Mouse (Mus musculus) ovary, postnatal 14 days (tissue): ENCODE measurements around the gene Baiap2l1.
A peak's percentile ranks its signal among the peaks of the same experiment; 100 is the strongest.
"Not testable (repeated sequence)": the region's sequence is repeated elsewhere in the genome, so short reads cannot be mapped to it uniquely, and the experiment has no call there.

Source experiments
- DNase-seq: peaks from one replicate; pipeline ENCODE4 v3.0.0; 2022; ENCODE audit warnings: low spot score

The Baiap2l1 gene

DNA sequence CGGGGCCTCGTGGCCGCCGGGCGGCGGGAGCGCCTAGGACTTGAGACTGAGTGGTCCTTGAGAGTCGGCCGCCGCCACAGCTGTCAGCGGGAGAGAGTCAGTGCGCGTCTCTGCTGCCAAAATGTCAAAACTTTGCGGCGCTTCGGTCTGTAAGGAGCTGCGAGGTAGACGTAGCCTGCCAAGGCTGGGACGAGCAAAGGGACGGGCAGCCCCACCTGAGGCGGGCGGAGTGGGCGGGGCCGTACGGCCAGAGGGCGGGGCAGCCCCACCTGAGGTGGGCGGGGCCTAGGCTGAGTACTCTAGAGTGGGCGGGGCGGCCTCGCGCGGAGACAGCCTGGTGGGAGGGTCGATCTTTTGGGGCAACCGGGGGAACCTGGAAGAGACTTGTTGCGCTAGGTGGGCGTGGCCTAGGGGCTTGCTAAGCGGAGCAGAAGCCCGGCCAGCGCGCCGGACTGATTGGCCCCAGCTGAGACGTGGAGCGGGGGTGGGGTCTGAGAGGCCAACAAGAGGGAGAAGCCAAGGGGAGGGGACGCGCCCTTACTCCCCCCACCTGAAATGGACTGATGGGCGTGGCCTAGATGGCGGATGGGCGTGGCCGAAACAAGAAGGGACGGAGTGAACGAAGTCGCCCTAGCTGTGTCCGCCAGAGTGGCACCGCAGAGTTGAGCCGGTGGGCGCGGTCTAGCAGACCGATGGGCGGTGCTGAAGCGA is at the start of gene Baiap2l1:
TSS of gene Baiap2l1 (minus strand) at position 232 of the 711 bp plus-strand sequence.
- DNase-seq = peak; percentile 90

DNA sequence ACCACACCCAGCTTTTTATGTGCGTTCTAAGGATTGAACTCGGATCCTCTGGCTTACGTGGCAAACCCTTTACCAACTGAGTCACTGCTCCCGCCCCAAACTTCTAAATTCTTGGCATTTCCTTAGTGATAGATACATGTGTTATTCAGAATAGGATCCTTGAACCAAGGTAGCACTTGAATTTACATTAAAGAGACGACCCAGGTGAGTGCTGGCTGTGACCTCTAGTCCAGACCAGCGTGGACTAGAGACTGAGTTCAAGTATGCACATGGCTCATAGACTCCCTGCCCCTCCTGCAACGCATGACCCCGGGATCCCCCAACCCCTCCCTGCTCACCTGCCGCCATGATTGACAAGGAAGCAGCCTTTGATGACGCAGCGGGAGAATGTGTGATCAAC is 48.3 kb upstream of the Baiap2l1 start:
- no peak for DNase-seq

DNA sequence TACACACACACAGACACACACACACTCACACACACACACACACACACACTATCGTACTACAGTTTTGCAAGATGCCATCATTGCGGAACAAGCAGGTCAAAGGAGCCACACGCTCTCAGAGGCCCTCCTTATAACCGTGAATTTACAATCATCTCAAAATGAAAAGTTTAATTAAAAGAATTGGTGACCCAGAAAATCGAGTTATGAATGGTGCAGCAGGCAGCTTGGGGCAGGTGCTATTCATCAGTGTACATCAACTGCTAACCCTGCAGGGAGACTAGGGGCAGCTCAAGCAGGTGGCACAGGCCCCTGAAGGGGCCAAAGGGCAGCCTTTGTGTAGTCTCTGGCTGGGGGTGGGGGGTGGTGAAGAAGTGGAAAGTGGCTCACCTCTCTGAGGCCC is 42.9 kb upstream of the Baiap2l1 start:
- DNase-seq = no peak

DNA sequence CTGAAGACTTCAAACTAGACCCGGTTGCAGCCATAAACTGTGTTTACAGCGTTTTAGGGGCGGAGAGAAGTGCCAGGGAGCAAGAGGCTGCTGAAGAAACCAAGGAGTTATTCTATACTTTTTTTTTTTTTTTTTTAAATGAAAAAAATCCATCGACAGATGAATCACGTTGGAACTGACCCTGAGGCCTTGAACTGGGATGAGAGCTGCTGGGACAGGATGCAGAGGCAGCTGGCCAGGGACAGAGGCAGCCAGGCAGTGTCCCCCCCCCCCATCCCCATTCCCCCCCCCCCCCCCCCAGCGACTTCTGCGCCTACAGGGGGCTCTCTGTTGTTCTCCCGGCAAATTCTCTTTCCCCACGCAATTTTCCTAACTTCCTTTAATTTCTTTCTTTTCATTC is 39.7 kb upstream of the Baiap2l1 start:
- no peak for DNase-seq

DNA sequence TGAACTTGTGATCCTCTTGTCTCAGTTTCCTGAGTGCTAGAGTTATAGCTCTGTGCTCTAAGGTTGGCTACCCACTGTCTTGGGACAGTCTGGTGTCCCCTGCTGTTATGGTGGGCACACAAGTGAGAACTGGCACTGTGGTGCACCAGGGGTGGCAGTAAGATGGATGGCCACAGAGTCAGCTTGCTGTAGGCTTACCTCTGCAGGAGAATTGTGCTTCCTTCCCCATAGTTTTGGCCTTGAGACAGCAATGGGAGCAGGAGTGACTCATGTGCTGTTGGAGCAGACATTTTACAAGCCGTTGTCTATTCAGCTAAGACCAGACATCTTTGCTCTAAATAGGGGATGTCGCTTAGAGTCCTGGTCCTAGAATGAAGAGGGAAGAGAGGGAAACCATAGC is 36.2 kb upstream of the Baiap2l1 start:
- DNase-seq = no peak

DNA sequence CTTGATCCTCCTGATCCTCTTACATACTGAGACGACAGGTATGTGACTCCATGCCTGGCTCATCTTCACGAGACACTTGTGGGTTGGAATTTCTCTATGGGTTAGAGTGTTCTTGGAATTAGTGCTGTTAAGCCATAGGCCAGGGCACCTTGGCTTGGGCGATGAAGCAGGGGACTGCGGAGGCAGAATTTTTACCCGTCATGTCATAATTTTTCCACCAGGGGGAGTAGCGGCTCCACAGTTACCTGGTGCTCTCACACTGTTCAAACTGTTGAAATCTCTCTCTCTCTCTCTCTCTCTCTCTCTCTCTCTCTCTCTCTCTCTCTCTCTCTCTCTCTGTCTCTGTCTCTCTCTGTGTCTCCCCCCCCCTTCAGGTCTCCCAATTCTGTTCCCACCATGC is 29.9 kb upstream of the Baiap2l1 start:
- peak; percentile 54 for DNase-seq

DNA sequence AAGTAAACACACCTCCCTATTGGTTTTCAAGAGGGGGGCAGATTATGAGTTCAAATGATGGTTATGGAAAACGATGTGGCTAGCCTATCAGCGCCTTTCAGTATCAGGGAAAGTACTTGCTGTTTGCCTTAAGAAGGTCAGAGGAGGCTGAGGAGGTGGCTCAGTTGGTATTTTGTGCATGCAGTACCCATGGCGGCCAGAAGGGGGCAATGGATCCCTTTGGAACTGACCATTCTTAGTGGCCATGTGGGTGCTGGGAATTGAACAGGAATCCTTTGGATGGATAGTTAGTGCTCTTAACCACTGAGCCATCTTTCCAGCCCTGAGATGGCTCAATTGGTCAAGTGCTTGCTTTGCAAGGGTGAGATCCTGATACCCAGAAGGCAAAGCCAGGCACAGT is 26.0 kb upstream of the Baiap2l1 start:
- DNase-seq = no peak

DNA sequence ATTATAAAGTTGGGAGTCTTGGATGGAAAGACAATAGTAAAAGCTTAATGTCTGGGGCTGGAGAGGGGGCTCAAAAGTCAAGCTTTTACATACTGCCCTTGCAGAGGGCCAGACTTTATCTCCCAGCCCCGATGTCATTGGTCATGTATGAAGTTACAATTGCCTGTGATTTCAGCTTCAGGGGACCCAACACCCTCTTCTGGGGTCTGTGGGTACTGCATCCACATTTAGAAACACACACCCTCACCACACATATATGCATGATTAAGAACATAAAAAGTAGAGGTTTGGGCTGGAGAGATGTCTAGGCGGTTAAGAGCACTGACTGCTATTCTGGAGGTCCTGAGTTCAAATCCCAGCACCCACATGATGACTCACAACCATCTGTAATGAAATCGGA is 23.9 kb upstream of the Baiap2l1 start:
- DNase-seq = no peak

DNA sequence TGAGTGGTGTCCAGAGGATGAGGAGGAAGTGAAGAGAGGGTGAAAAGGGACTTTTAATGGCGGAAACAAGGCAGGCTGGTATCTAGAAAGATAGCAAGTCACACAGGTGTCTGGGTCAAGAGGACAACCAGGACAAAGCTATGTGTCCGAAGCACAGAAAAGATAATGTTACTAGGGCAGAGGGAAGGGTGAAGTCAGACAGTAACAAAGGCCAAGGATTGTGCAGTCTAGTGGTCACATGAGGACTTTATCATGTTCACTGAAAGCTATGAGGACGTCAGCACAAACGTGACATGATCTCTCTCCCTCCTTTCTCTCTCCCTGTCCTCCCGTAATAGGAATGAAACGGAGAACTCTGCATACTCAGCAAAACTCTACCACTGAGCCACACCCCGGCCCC is 22.8 kb upstream of the Baiap2l1 start:
- DNase-seq = no peak

DNA sequence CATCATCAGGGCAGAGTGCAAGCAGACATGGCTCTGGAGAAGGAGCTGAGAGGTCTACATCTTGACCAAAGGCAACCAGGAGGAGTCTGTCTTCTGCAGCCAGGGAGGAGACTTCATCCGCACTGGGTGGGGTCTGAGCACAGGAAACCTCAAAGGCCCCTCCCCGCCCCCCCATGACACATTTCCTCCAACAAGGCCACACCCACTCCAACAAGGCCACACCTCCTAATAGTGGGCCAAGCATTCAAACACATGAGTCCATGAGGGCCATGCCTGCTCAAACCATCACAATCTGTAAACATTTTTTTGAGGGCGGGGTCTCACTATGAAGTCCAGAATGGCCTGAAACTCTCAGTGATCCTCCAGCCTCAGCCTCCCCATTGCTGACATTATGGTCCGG is 21.5 kb upstream of the Baiap2l1 start:
- DNase-seq = no peak

DNA sequence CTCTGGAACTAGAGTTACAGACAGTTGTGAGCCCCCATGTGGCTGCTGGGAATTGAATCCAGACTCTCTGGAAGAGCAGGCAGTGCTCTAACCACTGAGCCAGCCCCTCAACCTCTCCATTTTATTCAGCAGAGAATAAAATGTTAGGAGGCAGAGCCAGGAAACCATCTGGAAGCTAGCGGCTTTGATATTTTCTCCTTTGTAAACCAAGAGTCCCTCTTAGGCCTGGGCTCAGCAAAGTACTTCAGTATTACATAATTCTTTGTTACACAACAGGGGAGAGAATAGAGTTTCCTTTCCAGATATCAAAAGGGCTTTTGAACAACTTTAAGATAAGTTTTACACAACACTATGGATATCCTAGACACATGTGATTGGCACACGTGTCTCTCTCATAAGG is 15.0 kb upstream of the Baiap2l1 start:
- no peak for DNase-seq

DNA sequence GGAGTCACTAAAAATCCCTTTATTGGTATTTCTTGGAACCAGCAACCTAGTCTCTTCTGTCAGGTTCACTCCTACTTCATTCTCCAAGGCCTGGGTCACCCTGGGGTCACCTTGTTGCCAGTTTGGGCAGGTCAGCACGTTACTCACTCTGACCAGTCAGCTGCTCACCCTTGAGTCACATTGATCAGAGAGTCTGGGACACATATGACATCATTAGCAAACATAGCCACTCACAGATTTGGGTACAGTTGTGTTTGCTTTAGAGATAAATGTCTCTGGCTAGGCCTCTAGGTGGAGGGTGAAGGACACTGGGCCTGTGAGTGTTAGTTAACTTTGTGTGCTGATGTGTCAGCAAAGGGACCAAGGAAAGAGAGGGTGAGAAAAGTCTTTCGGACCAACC is 14.3 kb upstream of the Baiap2l1 start:
- no peak for DNase-seq

DNA sequence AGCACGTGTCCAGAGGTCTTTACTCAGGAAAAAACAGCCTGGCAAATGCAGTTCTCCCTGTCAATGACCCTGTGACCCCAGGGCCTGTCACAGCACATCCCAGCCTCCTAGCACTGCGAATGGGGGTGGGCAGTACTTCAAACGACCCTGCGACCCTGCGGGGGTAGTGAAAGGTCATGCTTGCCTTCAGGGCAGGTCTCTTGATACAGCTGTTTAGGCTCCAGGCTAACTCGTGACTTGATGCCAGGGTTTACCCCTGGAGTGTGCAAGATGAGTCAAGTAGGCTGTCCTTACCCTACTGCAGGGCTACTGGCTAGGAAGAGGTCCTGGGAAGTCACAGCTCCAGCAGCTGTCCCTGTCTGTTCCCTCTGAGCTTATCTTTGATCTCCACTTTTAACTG is 13.1 kb upstream of the Baiap2l1 start:
- no peak for DNase-seq

DNA sequence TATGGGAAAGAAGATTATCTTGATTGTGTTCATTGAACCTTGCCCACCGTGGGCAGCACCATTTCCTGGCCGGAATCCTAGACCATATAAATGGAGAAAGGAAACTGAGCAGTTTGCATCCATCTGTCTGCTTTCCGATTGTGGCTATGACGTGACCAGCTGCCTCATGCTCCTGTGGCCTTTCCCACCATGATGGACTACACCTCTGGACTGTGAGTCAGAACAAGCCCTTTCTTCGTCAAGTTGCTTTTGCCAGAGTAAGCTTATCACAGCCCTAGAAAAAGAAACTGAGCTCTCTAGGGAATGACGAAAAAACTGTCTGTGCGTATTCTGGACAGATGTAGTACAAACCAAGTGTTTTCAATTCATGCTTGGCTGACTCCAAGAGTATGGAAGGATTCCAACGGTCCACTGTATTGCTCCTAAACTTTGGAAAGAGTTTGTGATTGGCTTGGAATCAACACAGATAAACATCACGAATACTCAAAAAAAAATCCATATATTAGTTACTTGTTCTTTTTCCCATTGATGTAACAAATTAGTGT is 10.8 kb upstream of the Baiap2l1 start:
- DNase-seq = no peak

DNA sequence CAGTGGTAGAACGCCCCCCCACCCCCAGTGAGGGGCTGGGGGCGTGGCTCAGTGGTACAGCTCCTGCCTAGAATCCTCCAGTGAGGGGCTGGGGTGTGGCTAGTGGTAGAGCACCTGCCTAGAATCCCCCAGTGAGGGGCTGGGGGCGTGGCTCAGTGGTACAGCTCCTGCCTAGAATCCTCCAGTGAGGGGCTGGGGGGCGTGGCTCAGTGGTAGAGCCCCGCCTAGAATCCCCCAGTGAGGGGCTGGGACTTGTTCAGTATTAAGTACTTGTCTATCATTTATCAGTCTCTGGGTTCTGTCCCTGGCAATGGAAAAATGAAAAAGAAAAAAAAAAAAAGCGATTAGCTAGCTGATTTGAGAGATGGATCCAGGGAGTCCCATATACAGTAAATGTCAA is 8.6 kb upstream of the Baiap2l1 start:
- not testable (repeated sequence) for DNase-seq

DNA sequence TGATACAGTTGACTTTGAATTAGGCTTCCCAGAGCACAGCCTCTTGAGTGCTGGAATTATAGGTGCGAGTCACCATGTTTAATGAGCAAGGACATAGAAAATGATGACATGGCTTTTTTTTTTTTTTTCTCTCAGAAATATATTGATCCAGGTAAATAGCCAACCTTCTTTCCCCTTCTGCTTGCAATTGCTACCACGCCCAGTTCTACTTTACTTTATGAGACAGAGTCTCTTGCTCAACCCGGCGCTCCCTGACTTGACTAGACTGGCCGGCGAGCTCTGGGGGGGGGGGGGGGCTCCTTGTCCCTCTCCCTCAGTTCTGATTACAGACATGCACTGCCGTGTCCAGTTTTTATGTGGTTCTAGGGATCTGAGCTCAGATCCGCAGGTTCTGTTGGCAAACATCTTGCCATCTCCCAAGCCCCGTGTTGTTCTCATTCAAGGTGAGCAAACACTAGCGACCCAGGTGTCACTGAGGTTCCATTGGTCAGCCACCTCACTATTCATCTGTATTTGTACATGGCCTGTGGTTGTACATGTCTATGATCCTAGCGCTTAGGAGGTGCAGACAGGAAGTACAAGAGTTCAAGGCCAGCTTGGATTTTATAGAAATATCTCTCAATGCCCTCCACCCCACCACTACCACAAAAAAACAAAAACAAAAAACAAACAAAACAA is 6.9 kb upstream of the Baiap2l1 start:
- DNase-seq = no peak

DNA sequence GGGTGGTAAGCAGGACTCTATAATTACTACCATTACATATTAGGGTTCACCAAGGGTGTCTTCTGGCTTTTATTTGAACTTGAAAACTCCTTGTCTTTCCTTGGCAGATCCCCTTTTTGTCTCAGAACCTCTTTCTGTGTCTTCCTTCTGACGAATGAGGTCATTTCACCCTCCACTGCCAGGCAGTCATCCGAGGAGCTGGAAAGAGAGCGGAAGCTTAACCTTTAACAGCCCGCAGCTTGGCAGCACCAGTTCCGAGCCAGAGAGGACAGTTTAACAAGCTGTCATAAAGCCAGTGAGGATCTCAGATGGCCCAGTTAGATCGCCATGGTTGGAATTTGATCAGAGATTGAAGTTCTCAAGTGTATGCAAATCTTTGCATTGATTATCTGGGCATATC is 2.4 kb upstream of the Baiap2l1 start:
- no peak for DNase-seq

DNA sequence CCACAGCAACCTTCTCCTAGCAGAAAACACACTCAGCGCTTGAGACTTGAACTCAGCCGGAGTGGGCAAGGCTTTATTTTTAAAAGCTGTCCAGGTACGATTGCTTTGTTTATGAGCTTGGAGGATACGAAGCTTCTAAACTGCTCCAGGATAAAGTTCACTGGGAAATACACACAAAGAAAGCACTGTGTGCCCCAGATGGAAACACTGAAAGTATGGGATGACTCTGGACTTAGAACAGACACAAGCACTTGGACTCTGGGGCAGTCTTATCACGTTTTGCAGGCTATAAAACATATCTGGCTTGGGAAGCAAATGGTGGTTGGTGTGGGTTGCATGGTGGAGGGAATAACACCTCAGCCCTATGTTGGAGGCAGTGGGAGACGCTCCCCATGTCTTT is 2.0 kb upstream of the Baiap2l1 start:
- DNase-seq = no peak

DNA sequence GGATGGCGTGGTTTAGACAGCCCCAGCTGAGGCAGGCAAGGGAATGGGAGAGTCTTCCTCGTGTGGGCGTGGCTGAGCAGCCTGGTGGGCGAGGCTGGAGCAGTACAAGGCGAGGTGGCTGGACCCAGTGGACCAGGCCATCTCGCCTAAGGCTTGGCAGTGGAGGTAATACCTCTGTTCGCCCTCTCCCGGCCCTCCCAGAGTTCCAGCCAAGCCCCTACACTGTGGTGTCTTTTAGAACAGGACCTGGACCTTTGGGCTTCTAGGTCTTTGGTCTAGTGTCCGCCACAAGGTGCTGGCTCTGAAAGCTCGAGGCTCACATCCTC is 643 bp upstream of the Baiap2l1 start:
- DNase-seq = no peak

DNA sequence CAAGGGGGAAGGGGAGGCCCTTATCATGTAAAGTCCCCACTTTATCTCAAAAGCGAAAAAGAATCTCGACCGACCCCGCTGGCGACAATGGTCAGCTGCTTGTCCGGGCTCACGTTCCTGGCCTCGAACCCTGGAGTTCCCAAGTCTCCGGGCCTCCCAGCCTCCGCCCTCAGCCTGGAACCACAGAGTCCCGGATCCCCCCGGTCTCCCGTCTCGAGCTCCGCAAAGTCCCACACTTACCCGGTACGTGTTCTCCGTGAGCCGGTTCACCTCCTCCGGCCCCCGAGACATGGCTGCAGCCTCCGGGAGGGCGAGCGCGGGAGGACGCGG is 396 bp downstream of the Baiap2l1 start:
- DNase-seq = no peak

DNA sequence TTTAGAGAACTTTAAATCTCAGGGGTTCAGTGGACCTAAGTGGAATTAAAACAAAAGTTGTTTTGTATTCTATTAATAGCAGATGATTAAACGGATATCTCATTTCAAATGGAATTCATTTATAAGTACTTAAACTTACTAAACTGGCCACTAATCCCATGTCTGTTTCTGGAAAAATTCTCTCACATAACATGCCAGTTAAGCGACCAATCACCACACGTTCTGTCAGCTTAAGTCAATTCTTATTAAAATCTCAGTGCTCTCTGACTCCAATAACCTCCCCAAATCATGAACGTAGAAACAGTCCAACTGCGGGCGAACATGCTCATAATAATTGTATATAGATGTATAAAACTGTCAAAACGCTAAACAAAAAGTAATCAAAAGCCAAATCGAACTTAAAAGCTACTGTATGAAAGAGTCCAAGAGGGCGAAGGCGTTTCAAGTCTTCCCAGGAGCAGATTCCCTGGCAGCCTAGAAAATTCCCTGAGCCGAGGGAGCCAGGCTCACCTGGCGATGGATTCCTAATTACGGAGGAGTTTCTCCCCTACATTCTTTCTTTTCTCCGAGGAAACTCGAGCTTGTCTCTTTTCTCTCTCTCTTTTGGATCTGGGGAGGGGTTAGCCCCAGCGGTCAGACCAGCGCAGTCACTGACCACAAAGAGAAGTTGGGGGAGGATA is 996 bp downstream of the Baiap2l1 start:
- no peak for DNase-seq

DNA sequence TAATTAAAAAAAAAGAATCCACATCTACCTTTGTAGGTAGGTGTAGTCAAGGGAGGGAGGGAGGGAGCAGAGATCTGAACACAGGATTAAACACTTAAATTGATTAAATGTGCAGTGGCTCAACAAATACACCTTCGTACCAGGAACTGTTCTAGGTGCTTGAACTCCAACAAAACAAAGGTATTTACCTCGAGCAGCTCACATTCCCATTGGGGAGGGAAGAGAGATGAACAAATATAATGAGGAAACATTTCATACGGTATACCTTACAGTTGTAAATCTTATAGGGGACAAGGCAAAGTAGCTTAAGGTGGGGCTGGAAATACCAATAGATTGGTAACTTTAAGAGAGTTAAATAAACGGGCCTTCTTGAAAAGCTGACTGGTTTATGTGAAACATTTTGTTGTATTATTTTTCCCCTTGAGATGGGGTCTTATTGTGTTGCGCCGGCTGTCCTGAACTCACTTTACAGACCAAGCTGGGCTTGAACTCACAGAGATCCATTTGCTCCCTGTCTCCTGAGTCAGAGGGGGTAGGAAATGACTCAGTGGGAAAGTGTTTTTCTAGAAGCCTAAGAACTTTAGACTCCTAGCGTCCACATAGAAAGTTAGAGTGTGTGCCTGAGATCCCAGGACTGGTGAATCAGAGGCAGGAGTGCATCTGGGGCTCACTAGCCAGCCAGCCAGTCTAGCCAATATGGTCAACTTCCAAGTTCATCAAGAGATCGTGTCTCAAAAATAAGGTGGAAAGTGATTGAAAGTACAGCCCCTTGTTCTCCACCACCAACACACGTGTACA is 5.5 kb downstream of the Baiap2l1 start:
- no peak for DNase-seq

DNA sequence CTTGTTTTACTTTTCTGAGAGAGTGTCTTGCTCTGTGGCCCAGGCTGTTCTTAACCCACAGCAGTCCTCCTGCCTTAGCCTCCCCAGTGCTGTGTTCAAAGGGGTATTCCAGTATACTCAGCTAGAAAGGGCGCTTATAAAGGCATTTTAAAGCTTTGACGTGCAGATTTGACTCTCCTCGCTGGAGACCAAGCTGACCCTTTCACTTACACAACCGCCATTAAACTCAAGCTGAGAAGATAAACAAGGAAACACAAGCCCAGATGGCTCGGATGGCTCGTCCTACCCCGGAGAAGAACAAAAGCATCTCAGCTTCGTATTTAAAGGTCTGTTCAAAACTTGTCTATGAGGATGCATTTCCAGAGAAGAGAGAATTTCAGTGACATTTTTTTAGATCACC is 6.7 kb downstream of the Baiap2l1 start:
- no peak for DNase-seq
